ENCODE assay signal across 29 mouse cellular contexts in genomic region chr3:117116210-117116609, GRCm38 (mm10).
"Had no signal": no experiment of that assay in that cellular context is flagged by ENCODE, and none has a peak within 500 bp of the region (broad histone marks: within the 10 kb centered on the region; RNA-seq: fewer than 3 reads in every experiment).

No protein-coding gene starts in this region.

- DNase-seq: left cerebral cortex, postnatal 4 days; liver; liver, embryonic 13.5 days; liver, postnatal 0 days; lung, adult 18-20 months; lung, embryonic 14.5 days; lung, postnatal 10 days; lung, postnatal 14 days; lung, postnatal 36 days; lung, postnatal 4 days; midbrain, embryonic 14.5 days had no signal

- ATAC-seq: liver, embryonic 12.5 days; liver, postnatal 0 days; lung, postnatal 0 days; midbrain, embryonic 15.5 days; midbrain, embryonic 16.5 days had no signal

- H3K4me1 ChIP-seq: limb, embryonic 10.5 days; limb, embryonic 12.5 days; limb, embryonic 13.5 days; limb, embryonic 15.5 days; liver, embryonic 12.5 days; liver, embryonic 13.5 days; lung, embryonic 15.5 days; megakaryocyte, embryonic 14.5 days; midbrain, embryonic 10.5 days; midbrain, embryonic 12.5 days; midbrain, embryonic 13.5 days had no signal

- H3K27me3 ChIP-seq: limb, embryonic 12.5 days; limb, embryonic 13.5 days; limb, embryonic 15.5 days; liver, embryonic 12.5 days; liver, embryonic 13.5 days; liver, embryonic 15.5 days; lung, embryonic 15.5 days; megakaryocyte, embryonic 14.5 days; midbrain, embryonic 12.5 days; midbrain, embryonic 13.5 days; midbrain, embryonic 15.5 days had no signal

- H3K4me3 ChIP-seq: left cerebral cortex, adult 2 months; limb, embryonic 10.5 days; limb, embryonic 12.5 days; limb, embryonic 13.5 days; limb, embryonic 15.5 days; liver, embryonic 12.5 days; liver, embryonic 13.5 days; liver, embryonic 15.5 days; lung, embryonic 15.5 days; megakaryocyte, embryonic 14.5 days; midbrain, embryonic 10.5 days; midbrain, embryonic 12.5 days; midbrain, embryonic 13.5 days; midbrain, embryonic 15.5 days; myocyte had no signal

- H3K27ac ChIP-seq: left cerebral cortex, adult 2 months; limb, embryonic 10.5 days; limb, embryonic 12.5 days; limb, embryonic 13.5 days; limb, embryonic 15.5 days; liver, embryonic 12.5 days; liver, embryonic 13.5 days; liver, embryonic 14.5 days; liver, embryonic 15.5 days; lung, embryonic 15.5 days; macrophage; midbrain, embryonic 10.5 days; midbrain, embryonic 12.5 days; midbrain, embryonic 13.5 days; midbrain, embryonic 15.5 days had no signal

- H3K36me3 ChIP-seq: limb, embryonic 10.5 days; limb, embryonic 12.5 days; limb, embryonic 13.5 days; limb, embryonic 15.5 days; liver, embryonic 12.5 days; liver, embryonic 13.5 days; liver, embryonic 15.5 days; lung, embryonic 15.5 days; midbrain, embryonic 10.5 days; midbrain, embryonic 12.5 days; midbrain, embryonic 13.5 days; midbrain, embryonic 15.5 days had no signal
